Mouse (Mus musculus): ENCODE measurements around the gene 2700049A03Rik. TPM values are rescaled to one million over a fixed set of nuclear protein-coding genes. Genes with fewer than 3 reads are reported as not detected.

The 2700049A03Rik gene
- polyA plus RNA-seq, 1 experiment from 2014 or later = 15.0 TPM

DNA sequence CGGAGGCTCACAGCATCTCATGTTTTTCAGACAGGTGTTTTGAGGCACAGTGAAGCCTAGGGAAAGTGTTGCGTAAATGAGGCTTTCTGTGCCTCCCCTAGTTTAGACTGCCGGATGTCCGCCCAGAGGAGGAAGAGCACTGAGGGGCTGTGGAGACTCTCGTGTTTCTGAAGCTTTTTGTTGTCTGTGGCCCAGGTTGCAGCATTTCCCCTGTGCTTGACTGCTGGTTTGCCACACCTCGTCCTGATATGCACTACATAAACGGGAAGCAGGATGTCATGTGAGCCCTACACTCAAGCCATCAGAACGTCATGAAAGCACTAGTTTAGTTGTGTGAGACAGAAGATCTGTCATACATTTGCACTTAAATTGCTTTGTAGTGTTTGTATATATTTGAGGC, 56.1 kb downstream of the 2700049A03Rik start:
- Histone ChIP-seq H3K9ac (replicated peaks) (no peak overlapping the region), H3K4me1 (replicated peaks) (no peaks in the 10 kb centered on the region), H3K27ac (no peak overlapping the region), H3K27me3 (no peaks in the 10 kb centered on the region), H3K4me2 (replicated peaks) (no peak overlapping the region), H3K4me3 (replicated peaks) (no peak overlapping the region), H3K36me3 (peaks cover 65% of the 10 kb centered on the region), H3K9me3 (no peaks in the 10 kb centered on the region)
- no peak for ATAC-seq
- WGBS = 87% methylated on average over 8 of the region's 8 CpGs

DNA sequence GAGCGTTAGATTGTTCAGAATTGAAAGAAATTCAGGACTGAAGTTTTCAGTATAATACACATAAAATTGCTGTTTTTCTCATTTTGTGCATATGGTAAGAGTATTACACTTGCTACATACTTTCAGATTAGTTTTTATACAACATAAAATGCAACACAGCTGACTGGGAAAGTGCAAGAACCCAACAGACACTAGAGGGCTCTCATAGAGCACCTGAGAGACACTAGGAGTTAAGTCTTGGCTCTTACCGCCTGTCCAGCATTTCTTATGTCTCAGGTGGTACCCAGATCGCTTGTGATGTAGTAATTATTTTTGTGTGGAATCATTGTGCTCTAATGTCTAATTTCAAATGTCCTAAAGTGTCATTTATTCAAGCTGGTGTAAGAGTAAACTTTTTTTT, 61.0 kb downstream of the 2700049A03Rik start:
- ATAC-seq = no peak
- peaks cover 4% of the 10 kb centered on the region; the same call in 1 of the 2 replicates for H3K4me1 ChIP-seq (replicated peaks)
- H3K27ac ChIP-seq = no peak overlapping the region
- 69% methylated on average over 3 of the region's 3 CpGs for WGBS
- H3K27me3 ChIP-seq = no peaks in the 10 kb centered on the region
- H3K4me3 ChIP-seq (replicated peaks) = no peak overlapping the region
- no peak overlapping the region for H3K4me2 ChIP-seq (replicated peaks)
- no peaks in the 10 kb centered on the region for H3K9me3 ChIP-seq
- H3K9ac ChIP-seq (replicated peaks) = no peak overlapping the region
- peaks cover 42% of the 10 kb centered on the region for H3K36me3 ChIP-seq

DNA sequence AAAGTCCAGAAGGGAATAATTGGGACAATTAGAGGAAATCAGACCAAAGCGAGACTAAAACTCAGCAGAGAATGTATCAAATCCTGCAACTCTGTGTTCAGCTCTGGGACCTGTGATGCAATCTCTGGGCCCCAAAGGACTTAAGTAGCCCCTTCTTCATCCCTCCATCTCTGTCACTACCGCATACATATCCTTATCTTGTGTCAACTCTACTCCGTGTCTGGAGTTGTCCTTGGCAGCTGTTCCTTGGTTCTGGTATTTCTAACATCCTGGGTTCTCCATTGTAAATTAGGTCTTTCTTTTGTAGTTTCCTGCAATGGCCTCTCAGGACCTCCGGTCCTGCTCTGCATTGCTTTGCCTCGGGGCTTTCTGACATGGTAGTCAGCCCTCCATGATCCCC, 65.1 kb downstream of the 2700049A03Rik start:
- H3K27ac ChIP-seq = no peak overlapping the region
- ATAC-seq = no peak
- peaks cover 4% of the 10 kb centered on the region; the same call in 1 of the 2 replicates for H3K4me1 ChIP-seq (replicated peaks)
- WGBS = 84% methylated on average over 5 of the region's 5 CpGs
- no peak overlapping the region for H3K9ac ChIP-seq (replicated peaks)
- H3K4me2 ChIP-seq (replicated peaks) = no peak overlapping the region
- peaks cover 28% of the 10 kb centered on the region for H3K36me3 ChIP-seq
- H3K27me3 ChIP-seq = no peaks in the 10 kb centered on the region
- H3K4me3 ChIP-seq (replicated peaks) = no peak overlapping the region
- no peaks in the 10 kb centered on the region for H3K9me3 ChIP-seq

DNA sequence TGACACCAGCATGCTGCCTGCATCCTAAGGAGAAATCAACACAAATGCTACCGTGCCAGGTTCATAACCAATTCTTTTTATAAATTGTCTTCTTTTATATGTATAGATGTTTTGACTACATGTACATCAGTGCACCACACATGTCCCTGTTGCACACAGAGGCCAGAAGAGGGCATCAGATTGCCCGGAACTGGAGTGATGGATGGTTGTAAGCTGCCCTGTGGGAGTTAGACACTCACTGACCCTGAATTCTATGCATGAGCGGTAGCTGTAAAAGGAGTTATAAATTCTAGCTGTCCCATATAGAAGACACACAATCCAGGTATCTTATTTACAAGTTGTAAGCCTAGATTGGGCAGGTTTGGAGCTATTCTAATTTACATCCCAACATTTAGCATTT, 67.7 kb downstream of the 2700049A03Rik start:
- no peak overlapping the region for H3K9ac ChIP-seq (replicated peaks)
- peaks cover 26% of the 10 kb centered on the region for H3K36me3 ChIP-seq
- H3K27me3 ChIP-seq = no peaks in the 10 kb centered on the region
- H3K4me2 ChIP-seq (replicated peaks) = no peak overlapping the region
- ATAC-seq = no peak
- H3K9me3 ChIP-seq = no peaks in the 10 kb centered on the region
- WGBS = 84% methylated on average over 3 of the region's 3 CpGs
- no peak overlapping the region for H3K4me3 ChIP-seq (replicated peaks)
- H3K27ac ChIP-seq = no peak overlapping the region
- peaks cover 4% of the 10 kb centered on the region; the same call in 1 of the 2 replicates for H3K4me1 ChIP-seq (replicated peaks)

DNA sequence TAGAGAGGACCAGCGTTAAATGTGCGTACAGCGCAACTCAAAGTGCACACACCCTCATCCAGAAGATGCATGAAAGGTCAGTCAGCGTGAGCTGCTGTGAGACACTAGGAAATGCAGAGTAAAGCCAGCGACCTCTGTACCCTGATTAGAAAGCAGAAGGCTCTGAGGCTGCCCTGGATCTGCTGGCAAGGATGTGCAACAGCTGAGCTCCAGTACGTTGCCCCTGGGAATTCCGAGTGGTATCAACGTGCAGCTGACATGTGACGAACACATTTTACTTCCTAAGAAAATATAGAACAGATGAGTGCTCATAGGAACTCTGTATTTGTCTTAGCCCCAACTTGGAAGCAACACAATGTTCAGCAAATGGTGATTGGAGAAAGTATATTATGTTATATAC, 80.5 kb downstream of the 2700049A03Rik start:
- H3K27ac ChIP-seq = no peak overlapping the region
- H3K9me3 ChIP-seq = no peaks in the 10 kb centered on the region
- no peaks in the 10 kb centered on the region for H3K4me1 ChIP-seq (replicated peaks)
- no peaks in the 10 kb centered on the region for H3K27me3 ChIP-seq
- no peak overlapping the region for H3K4me3 ChIP-seq (replicated peaks)
- no peak for ATAC-seq
- peaks cover 48% of the 10 kb centered on the region for H3K36me3 ChIP-seq
- H3K4me2 ChIP-seq (replicated peaks) = no peak overlapping the region
- WGBS = 80% methylated on average over 9 of the region's 9 CpGs
- no peak overlapping the region for H3K9ac ChIP-seq (replicated peaks)

DNA sequence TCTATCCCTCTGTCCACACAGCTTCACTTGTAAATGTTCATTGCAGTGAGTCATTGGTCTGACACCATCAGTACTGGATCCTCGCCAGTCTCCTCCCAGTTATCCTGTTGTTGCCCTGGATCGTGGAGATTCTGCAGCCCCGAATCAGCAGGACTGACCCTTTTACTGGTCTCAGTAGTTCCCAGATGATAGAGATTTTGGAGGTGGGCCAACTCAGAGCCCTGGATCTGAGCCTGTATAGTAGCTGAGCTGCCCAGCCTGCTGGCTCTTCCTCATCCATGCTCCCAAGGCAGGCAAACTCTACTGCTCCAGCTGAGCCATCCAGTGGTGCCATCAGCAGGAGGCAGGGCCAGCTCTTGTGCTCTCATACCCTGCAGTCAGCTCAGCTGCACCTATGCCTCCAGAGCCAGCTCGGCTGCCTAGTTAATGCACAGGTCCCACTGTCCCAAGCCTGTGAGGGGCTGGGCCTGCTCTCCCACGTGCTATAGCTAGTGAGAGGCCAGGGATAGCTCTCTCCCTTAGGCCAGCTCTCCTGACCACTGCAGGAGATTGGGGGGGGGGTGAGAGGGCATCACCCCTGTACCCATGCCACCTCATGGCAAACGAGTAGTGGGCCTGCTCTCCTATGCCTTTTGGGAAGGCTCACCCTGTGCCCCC, 81.3 kb downstream of the 2700049A03Rik start:
- 0 out of 2 replicates have a peak, but pooled peaks have one; percentile 24 for ATAC-seq
- Histone ChIP-seq H3K36me3 (peaks cover 53% of the 10 kb centered on the region), H3K27ac (no peak overlapping the region), H3K9ac (replicated peaks) (no peak overlapping the region), H3K4me1 (replicated peaks) (no peaks in the 10 kb centered on the region), H3K27me3 (no peaks in the 10 kb centered on the region), H3K4me2 (replicated peaks) (no peak overlapping the region), H3K4me3 (replicated peaks) (no peak overlapping the region), H3K9me3 (no peaks in the 10 kb centered on the region)
- WGBS = 83% methylated on average over 6 of the region's 6 CpGs

DNA sequence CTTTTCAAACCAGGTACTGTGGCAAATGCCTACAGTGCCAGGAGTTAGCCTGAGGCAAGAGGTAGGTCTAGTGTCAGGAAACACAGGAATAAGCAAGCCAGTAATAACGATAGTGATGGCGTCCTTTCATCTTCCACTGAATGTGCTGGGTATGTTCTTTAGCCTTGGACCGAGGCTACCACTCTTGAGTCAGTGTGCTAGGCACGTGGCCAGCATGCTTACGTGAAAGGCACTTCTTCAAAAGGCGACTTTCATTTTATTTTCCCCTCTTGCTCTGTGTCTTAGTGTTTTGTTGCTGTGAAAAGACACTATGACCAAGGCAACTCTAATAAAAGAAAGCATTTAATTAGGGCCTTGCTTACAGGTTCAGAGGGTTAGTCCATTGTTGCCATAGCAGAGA, 86.1 kb downstream of the 2700049A03Rik start:
- Histone ChIP-seq H3K9me3 (no peaks in the 10 kb centered on the region), H3K27me3 (no peaks in the 10 kb centered on the region), H3K4me3 (replicated peaks) (no peak overlapping the region), H3K27ac (no peak overlapping the region), H3K4me1 (replicated peaks) (no peaks in the 10 kb centered on the region), H3K4me2 (replicated peaks) (no peak overlapping the region), H3K36me3 (peaks cover 49% of the 10 kb centered on the region), H3K9ac (replicated peaks) (no peak overlapping the region)
- WGBS = 91% methylated on average over 6 of the region's 6 CpGs
- no peak for ATAC-seq

DNA sequence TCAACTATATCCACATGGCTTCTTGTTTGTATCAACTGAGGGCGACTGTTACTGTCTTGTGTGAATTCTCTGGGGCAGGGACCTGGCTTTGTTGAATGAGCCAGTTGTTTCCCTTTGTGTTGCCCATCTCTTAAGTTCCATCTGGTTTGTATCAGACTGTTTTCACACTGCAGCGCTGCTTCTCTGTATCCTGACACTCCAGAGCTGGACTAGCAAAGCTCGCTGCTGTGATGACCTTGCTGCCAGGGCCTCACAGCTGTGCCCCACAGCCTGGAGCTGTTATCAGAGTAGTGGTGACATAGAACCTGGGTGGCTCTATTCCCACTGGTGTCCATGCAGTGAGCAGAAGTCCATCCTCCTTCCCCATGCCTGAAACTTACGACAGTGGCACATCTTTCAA, 91.1 kb downstream of the 2700049A03Rik start:
- H3K36me3 ChIP-seq = peaks cover 29% of the 10 kb centered on the region
- no peak overlapping the region for H3K4me2 ChIP-seq (replicated peaks)
- H3K27me3 ChIP-seq = no peaks in the 10 kb centered on the region
- H3K9me3 ChIP-seq = no peaks in the 10 kb centered on the region
- 77% methylated on average over 4 of the region's 4 CpGs for WGBS
- no peak for ATAC-seq
- H3K9ac ChIP-seq (replicated peaks) = no peak overlapping the region
- H3K4me3 ChIP-seq (replicated peaks) = no peak overlapping the region
- H3K4me1 ChIP-seq (replicated peaks) = no peaks in the 10 kb centered on the region
- no peak overlapping the region for H3K27ac ChIP-seq

DNA sequence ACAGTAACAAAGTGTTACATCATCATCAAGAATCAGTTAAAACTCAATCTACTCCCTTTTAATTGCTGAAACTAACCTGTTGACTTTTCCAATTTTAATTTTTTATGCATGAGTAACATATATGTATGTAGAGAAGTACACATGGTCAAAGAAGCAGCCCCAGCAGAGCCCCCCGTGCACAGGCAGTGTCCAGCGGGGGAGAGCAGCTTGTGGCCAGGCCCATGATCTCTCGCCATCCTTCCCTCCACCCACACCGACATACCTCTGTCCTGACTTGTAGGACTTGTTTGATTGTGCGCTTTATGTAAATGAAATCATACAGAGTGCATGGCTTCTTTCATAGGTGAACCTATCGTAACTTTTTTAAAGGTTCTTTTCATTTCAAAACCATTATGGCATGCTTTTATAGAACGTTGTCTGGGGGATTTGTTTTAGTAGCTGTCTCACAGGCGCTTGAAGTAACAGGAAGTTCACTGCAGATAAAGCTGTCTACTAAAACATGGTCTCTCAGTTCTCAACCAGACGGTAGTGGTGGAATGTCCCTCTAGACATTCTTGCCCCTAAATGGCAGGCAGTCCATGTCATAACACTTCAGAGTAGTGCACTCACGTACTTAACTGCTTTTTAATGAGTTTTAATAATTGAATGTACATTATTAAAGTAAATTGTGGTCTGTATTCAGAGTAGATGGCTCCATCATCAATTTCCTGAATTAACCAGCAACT, 92.4 kb downstream of the 2700049A03Rik start:
- Histone ChIP-seq H3K27ac (no peak overlapping the region), H3K4me2 (replicated peaks) (no peak overlapping the region), H3K9me3 (no peaks in the 10 kb centered on the region), H3K27me3 (no peaks in the 10 kb centered on the region), H3K36me3 (peaks cover 23% of the 10 kb centered on the region), H3K4me1 (replicated peaks) (no peaks in the 10 kb centered on the region), H3K4me3 (replicated peaks) (no peak overlapping the region), H3K9ac (replicated peaks) (no peak overlapping the region)
- 88% methylated on average over 10 of the region's 10 CpGs for WGBS
- no peak for ATAC-seq

DNA sequence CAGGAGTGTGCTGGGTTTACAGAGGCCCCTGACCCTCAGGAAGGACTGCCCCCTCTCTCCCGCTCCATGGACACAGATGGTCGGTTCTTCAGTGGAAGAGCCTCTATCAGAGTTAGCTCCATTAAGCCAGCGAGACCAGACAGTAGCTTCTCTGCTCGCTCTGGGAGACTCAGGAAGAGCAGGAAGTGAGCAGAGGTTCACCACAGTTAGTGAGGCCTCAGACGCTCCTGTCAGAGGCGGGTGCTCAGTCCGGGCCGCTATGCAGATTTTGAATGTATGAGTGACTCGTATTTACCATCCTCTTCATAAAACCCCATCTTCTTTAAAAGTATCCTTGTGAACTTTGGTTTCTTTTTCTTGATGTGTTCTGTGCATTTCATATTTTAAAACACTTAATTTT, 94.9 kb downstream of the 2700049A03Rik start:
- no peaks in the 10 kb centered on the region for H3K9me3 ChIP-seq
- H3K36me3 ChIP-seq = peaks cover 11% of the 10 kb centered on the region; the same call in 1 of the 2 replicates
- no peak for ATAC-seq
- H3K27me3 ChIP-seq = no peaks in the 10 kb centered on the region
- H3K4me2 ChIP-seq (replicated peaks) = no peak overlapping the region
- H3K27ac ChIP-seq = no peak overlapping the region
- no peaks in the 10 kb centered on the region for H3K4me1 ChIP-seq (replicated peaks)
- 94% methylated on average over 9 of the region's 9 CpGs for WGBS
- no peak overlapping the region for H3K9ac ChIP-seq (replicated peaks)
- H3K4me3 ChIP-seq (replicated peaks) = no peak overlapping the region

DNA sequence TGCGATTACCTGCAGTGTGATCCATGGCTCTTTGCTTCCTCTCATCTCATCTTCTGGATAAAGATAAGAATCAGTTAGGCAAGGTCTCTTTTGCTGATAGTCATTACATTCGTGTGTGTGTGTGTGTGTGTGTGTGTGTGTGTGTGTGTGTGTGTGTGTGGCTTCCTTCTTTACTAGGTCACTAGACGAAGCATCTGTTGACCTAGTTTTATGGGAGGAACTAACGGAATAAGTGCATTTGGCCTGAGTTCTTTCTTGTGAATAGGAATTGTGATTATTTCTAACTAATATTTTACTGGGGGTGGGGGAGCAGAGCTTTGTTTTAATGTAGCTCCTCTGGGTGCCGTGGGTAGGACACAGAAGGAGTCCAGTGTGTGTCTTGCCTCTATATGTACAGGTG, 96.8 kb downstream of the 2700049A03Rik start:
- no peaks in the 10 kb centered on the region for H3K27me3 ChIP-seq
- H3K4me3 ChIP-seq (replicated peaks) = no peak overlapping the region
- H3K27ac ChIP-seq = no peak overlapping the region
- ATAC-seq = no peak
- H3K9ac ChIP-seq (replicated peaks) = no peak overlapping the region
- peaks cover 8% of the 10 kb centered on the region; the same call in 1 of the 2 replicates for H3K36me3 ChIP-seq
- H3K4me1 ChIP-seq (replicated peaks) = no peaks in the 10 kb centered on the region
- no peaks in the 10 kb centered on the region for H3K9me3 ChIP-seq
- H3K4me2 ChIP-seq (replicated peaks) = no peak overlapping the region
- 94% methylated on average over 5 of the region's 5 CpGs for WGBS

DNA sequence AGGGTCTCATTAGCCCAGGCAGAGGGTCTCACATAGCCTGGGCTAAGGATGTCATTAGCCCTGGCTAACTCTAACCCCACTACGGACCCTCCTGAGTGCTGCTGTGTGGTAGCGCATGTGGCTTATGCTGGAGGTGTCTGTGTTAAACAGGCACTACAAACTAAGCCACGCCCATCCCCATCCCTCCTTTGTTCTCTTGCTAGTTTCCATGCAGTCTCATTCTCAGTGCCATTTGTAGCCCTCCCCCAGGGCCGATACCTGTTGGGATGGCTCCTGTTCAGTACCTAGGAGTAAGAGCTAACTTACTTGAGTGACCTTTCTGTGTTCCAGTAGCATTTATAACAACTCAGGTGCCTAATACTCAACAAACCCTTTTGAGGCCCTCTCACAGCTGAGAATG, 100.4 kb downstream of the 2700049A03Rik start:
- Histone ChIP-seq H3K27ac (no peak overlapping the region), H3K4me3 (replicated peaks) (no peak overlapping the region), H3K36me3 (peaks cover 16% of the 10 kb centered on the region), H3K4me2 (replicated peaks) (no peak overlapping the region), H3K4me1 (replicated peaks) (no peaks in the 10 kb centered on the region), H3K9me3 (peaks cover 4% of the 10 kb centered on the region), H3K9ac (replicated peaks) (no peak overlapping the region), H3K27me3 (no peaks in the 10 kb centered on the region)
- WGBS = 89% methylated on average over 4 of the region's 4 CpGs
- ATAC-seq = no peak
